Mouse (Mus musculus) testis, adult 2 months (tissue): ENCODE measurements around the gene Emilin3. TPM values are rescaled to one million over a fixed set of nuclear protein-coding genes. Genes with fewer than 3 reads are reported as not detected.

ENCODE experiments used
- H3K27ac ChIP-seq: fragments of 200-500 bp; 2 replicates; pipeline ENCODE4 v1.5.1; 2012; ENCODE audit warnings: low read depth, low read length; ENCODE audit not compliant: control insufficient read depth, insufficient read depth
- H3K27me3 ChIP-seq: fragments of 200-500 bp; 2 replicates; pipeline ENCODE4 v1.6.1; 2012; ENCODE audit warnings: mild to moderate bottlenecking, low read length, moderate library complexity; ENCODE audit not compliant: control insufficient read depth, insufficient read depth
- H3K36me3 ChIP-seq: fragments of 200-500 bp; 2 replicates; pipeline ENCODE4 v1.6.1; 2012; ENCODE audit warnings: mild to moderate bottlenecking, low read length; ENCODE audit not compliant: control insufficient read depth, insufficient read depth
- H3K4me1 ChIP-seq: fragments of 200-500 bp; 2 replicates; pipeline ENCODE4 v1.6.1; 2012; ENCODE audit warnings: low read length; ENCODE audit not compliant: control insufficient read depth, insufficient read depth
- H3K4me3 ChIP-seq: fragments of 200-500 bp; 2 replicates; pipeline ENCODE4 v1.5.1; 2012; ENCODE audit warnings: low read depth, mild to moderate bottlenecking, low read length, moderate library complexity, mixed read lengths; ENCODE audit not compliant: control insufficient read depth
- CTCF ChIP-seq: fragments of 200-500 bp; IDR thresholded peaks from 2 replicates; pipeline ENCODE4 v1.5.1; 2012; ENCODE audit warnings: low read depth, mild to moderate bottlenecking, inconsistent platforms, low read length, moderate library complexity; ENCODE audit not compliant: control insufficient read depth, insufficient read depth, insufficient replicate concordance
- POLR2A ChIP-seq: fragments of 200-500 bp; IDR thresholded peaks from 2 replicates; pipeline ENCODE4 v1.6.1; 2012; ENCODE audit warnings: low read depth, mild to moderate bottlenecking, inconsistent platforms, low read length, moderate library complexity; ENCODE audit not compliant: control insufficient read depth
- polyA plus RNA-seq: library from polyadenylated mRNA; depleted of rRNA; stranded (reverse); fragments of >200 nt; gene quantifications from 2 replicates; pipeline ENCODE4 v1.2.3, GENCODE M21; 2012

Emilin3 gene
- polyA plus RNA-seq, 1 experiment: 3.8 TPM

GRCm38 (mm10) chr2:160932325-160932724 is 20.2 kb upstream of the Emilin3 start:
- H3K36me3 ChIP-seq: no peaks in the 10 kb centered on the region
- TF ChIP-seq CTCF (no peak), POLR2A (no peak)
- H3K4me1 ChIP-seq: no peaks in the 10 kb centered on the region
- H3K27ac ChIP-seq: no peak overlapping the region
- H3K27me3 ChIP-seq: no peaks in the 10 kb centered on the region
- H3K4me3 ChIP-seq: no peak overlapping the region

GRCm38 (mm10) chr2:160931378-160931777 is 19.2 kb upstream of the Emilin3 start:
- Histone ChIP-seq H3K4me3 (no peak overlapping the region), H3K36me3 (no peaks in the 10 kb centered on the region), H3K4me1 (no peaks in the 10 kb centered on the region), H3K27me3 (no peaks in the 10 kb centered on the region), H3K27ac (no peak overlapping the region)
- no peak for TF ChIP-seq CTCF
- no peak for TF ChIP-seq POLR2A

- H3K4me3 ChIP-seq: no peak overlapping the region
- no peak overlapping the region for H3K27ac ChIP-seq
- H3K4me1 ChIP-seq: peaks cover 3% of the 10 kb centered on the region; the same call in 1 of the 2 replicates
- H3K27me3 ChIP-seq: no peaks in the 10 kb centered on the region
- TF ChIP-seq POLR2A (no peak), CTCF (no peak)
- no peaks in the 10 kb centered on the region for H3K36me3 ChIP-seq
Measured at GRCm38 (mm10) chr2:160925203-160925602, 13.1 kb upstream of the Emilin3 start.

DNA sequence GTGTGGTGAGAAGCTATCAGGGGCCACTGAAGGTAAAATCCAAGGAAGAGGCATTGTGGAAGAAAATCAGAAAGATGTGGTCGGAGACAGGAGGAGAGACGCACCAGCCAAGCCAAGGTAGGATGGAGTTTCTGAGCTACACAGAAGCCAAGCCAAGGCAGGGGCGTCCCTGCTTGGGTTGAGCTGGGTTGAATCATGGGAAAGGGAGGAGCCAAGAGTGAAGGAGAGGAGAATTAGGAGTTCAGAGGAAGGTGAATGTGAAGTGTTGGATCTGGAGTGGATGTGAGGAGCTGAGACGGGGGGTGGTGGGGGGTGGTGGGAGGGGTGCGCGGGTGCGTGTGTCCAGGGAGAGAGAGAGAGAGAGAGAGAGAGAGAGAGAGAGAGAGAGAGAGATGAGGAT is 9.2 kb upstream of the Emilin3 start:
- H3K27me3 ChIP-seq: no peaks in the 10 kb centered on the region
- no peak for TF ChIP-seq CTCF
- TF ChIP-seq POLR2A: no peak
- H3K4me1 ChIP-seq: peaks cover 14% of the 10 kb centered on the region
- H3K27ac ChIP-seq: no peak overlapping the region
- H3K4me3 ChIP-seq: no peak overlapping the region
- no peaks in the 10 kb centered on the region for H3K36me3 ChIP-seq

DNA sequence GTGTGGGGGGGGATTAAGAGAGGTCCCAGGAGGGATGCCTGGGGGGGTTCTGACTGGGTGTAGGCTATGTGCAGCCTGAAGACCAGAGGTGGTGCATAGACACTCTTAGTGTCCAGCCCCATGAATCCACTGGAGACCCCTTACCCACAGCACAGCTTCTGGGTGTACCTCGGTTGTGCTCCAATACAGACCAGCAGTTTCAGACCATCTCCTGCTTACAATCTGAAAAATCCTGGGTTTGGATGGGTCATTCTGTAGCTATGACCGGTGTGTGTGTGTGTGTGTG is 6.7 kb upstream of the Emilin3 start:
- TF ChIP-seq POLR2A: no peak
- no peak overlapping the region for H3K4me3 ChIP-seq
- no peaks in the 10 kb centered on the region for H3K27me3 ChIP-seq
- H3K27ac ChIP-seq: no peak overlapping the region
- H3K4me1 ChIP-seq: peaks cover 17% of the 10 kb centered on the region
- no peaks in the 10 kb centered on the region for H3K36me3 ChIP-seq

DNA sequence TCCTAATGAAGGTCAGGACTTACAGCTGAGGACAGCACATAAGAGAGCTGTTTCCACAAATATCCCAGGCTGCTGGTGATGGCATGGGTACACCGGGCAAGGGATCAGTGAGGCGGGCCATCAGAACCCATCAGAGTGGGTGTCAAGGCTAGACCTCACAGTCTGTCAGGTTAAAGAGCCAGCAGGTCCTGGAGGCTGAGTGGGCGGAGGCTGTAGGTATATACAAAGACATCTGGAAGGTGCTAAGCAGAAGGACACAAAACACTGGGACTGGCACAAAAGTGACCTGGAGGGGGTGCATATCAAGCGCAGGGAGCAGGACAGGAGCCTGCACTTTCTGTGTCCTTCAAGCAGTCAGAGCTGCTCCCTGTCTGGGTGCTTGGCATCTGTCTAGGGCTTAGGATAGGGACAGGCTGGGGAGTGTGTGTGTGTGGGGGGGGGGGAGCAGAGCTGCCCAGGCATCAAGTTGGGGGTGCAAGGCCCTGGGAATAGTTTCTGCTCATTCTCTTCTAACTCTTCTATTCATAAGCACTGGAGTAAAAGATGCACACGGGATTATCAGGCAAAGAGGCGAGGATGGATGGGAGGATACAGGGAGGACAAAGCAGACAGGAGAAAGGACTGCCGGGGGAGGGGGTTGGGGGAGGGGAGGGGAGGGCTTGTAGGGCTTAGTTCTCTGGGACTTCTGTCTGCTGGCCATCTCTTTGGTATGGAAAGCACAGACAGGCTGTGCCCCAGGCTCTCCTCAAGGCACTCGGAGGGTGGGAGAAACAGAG is 6.2 kb upstream of the Emilin3 start:
- Histone ChIP-seq H3K36me3 (no peaks in the 10 kb centered on the region), H3K4me3 (no peak overlapping the region), H3K27ac (0 out of 2 replicates have a peak overlapping the region, but pooled peaks have one; percentile 25), H3K27me3 (no peaks in the 10 kb centered on the region), H3K4me1 (peaks cover 17% of the 10 kb centered on the region)
- TF ChIP-seq CTCF (no peak), POLR2A (no peak)

- no peaks in the 10 kb centered on the region for H3K36me3 ChIP-seq
- H3K27me3 ChIP-seq: no peaks in the 10 kb centered on the region
- no peak overlapping the region for H3K4me3 ChIP-seq
- H3K27ac ChIP-seq: peak overlapping the region; percentile 41
- H3K4me1 ChIP-seq: peaks cover 22% of the 10 kb centered on the region
- no peak for TF ChIP-seq POLR2A
- no peak for TF ChIP-seq CTCF
Measured at GRCm38 (mm10) chr2:160917313-160917712, 5.2 kb upstream of the Emilin3 start.
